Mouse (Mus musculus) forebrain, postnatal 0 days (tissue): ENCODE measurements around the gene Tac4. TPM values are rescaled to one million over a fixed set of nuclear protein-coding genes. Genes with fewer than 3 reads are reported as not detected.

Experiments used
- ATAC-seq: fragments of 200-750 bp; cut with Nextera tagmentation; 2 replicates; pipeline ENCODE4 v1.8.0; 2017; ENCODE audit warnings: mild to moderate bottlenecking, moderate library complexity
- DNase-seq: peaks from one replicate; pipeline ENCODE4 v3.0.0-alpha.2; 2015
- H3K27ac ChIP-seq: fragments of 300-500 bp; sonication (generic); 2 replicates; pipeline ENCODE4 v1.5.1; 2014; ENCODE audit warnings: low read depth, mild to moderate bottlenecking, antibody characterized with exemption, low read length, moderate library complexity, mixed read lengths
- H3K27me3 ChIP-seq: fragments of 300-500 bp; sonication (generic); 2 replicates; pipeline ENCODE4 v1.6.1; 2014; ENCODE audit warnings: mild to moderate bottlenecking, low read length, mixed read lengths; ENCODE audit not compliant: insufficient read depth
- H3K36me3 ChIP-seq: fragments of 300-500 bp; sonication (generic); 2 replicates; pipeline ENCODE4 v1.6.1; 2014; ENCODE audit warnings: mild to moderate bottlenecking, moderate library complexity; ENCODE audit not compliant: insufficient read depth
- H3K4me1 ChIP-seq: fragments of 300-500 bp; sonication (generic); 2 replicates; pipeline ENCODE4 v1.6.1; 2014; ENCODE audit warnings: antibody characterized with exemption; ENCODE audit not compliant: insufficient read depth
- H3K4me2 ChIP-seq: fragments of 300-500 bp; sonication (generic); 2 replicates; pipeline ENCODE4 v1.6.1; 2014; ENCODE audit warnings: low read depth, mild to moderate bottlenecking, moderate library complexity
- H3K4me3 ChIP-seq: fragments of 300-500 bp; sonication (generic); 2 replicates; pipeline ENCODE4 v1.5.1; 2014; ENCODE audit warnings: low read depth, low read length, mixed read lengths
- H3K9ac ChIP-seq: fragments of 300-500 bp; sonication (generic); 2 replicates; pipeline ENCODE4 v1.6.1; 2014; ENCODE audit warnings: mild to moderate bottlenecking
- H3K9me3 ChIP-seq: fragments of 300-500 bp; sonication (generic); 2 replicates; pipeline ENCODE4 v1.6.1; 2016; ENCODE audit warnings: low read length
- CTCF ChIP-seq: sonication (generic); IDR thresholded peaks from 2 replicates; pipeline ENCODE4 v1.5.1; 2016; ENCODE audit warnings: antibody characterized with exemption, control low read depth, low read depth
- WGBS: fragments of 180-500 bp; shearing (Covaris S2); extraction: QIAGEN DNeasy Blood & Tissue Kit; methylation state at CpG from one replicate; pipeline ENCODE4 v1.1.7; 2014; 5-methylcytosine and 5-hydroxymethylcytosine counted together
- polyA plus RNA-seq: library from polyadenylated mRNA; unstranded; fragments of >200 nt; fragmentation: Nextera tagmentation; extraction: Ambion mirVana; gene quantifications from 2 replicates; pipeline ENCODE4 v1.2.1, GENCODE M21; 2015
- total RNA-seq: library from RNA; depleted of rRNA; stranded (reverse); fragments of >200 nt; gene quantifications from 2 replicates; pipeline ENCODE4 v1.2.3, GENCODE M21; 2014; rRNA removed

The Tac4 gene
- total RNA-seq (not detected in 2 replicates), polyA plus RNA-seq (not detected in 2 replicates)

DNA sequence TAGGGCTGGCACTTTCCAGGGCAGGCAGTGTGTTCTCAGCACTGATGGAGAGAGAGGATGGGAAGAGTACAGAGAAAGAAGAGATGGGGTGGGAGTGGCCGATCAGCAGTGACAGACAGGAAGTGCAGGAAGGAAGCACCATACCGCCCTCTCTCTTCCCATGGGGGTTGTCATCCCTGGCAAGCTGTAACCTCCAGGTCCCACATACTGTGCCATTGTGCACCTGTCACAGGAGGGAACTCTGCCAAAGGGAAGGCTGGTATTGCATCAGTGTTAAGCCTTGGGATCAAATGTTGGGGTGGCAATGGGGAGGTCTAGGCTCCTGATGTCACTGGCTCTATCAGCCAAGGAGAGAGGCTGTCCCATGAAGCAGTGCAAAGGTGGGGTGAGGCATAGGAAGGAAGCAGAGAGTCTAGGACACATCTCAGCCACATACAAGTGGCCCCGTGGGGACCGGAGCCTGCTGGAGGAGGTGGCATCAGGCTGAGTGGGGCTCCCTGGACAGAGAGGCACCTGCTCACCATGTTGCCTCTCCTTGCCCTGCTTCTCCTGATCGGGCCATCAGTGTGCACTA lies at the start of gene Tac4:
Gene Tac4 (plus strand): TSS at position 352 of the 574 bp plus-strand sequence.
- no peak for DNase-seq
- 71% methylated on average over 5 of the region's 5 CpGs for WGBS
- TF ChIP-seq CTCF, result 0 out of 2 replicates have a peak, but pooled peaks have one; percentile 2

DNA sequence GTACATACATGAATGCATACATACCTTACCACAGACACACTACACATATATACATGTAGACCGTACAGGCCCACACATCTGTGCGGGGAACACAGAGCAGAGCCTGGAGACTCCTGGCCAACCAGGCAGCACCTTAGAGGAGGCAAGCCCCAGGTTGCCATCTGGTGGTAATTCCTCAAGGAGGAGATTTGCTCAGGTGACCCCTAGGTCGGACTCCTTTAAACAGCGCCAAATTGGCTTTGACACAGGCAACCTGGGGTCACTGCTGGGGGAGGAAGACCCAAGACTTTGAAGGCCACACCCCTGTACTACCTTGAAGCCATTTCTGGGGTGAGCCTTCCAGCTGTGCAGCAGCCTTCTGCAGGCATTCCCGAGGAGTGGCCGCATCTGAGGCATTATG lies 47.7 kb upstream of the Tac4 start:
- no peak overlapping the region for H3K4me2 ChIP-seq
- H3K9me3 ChIP-seq, result no peaks in the 10 kb centered on the region
- no peak for DNase-seq
- no peak overlapping the region for H3K4me3 ChIP-seq
- TF ChIP-seq CTCF, result peak; percentile 15; the same call in 1 of the 2 replicates
- no peaks in the 10 kb centered on the region for H3K4me1 ChIP-seq
- ATAC-seq, result no peak
- WGBS, result 31% methylated on average over 6 of the region's 6 CpGs
- no peaks in the 10 kb centered on the region for H3K27me3 ChIP-seq
- H3K9ac ChIP-seq, result no peak overlapping the region
- H3K27ac ChIP-seq, result no peak overlapping the region
- no peaks in the 10 kb centered on the region for H3K36me3 ChIP-seq

More for the DNA sequence above, at the start of gene Tac4:
- Histone ChIP-seq H3K9ac (no peak within 1 kb of the TSS), H3K4me3 (no peak within 1 kb of the TSS), H3K27me3 (peaks cover 3% of the 10 kb centered on the region; the same call in 1 of the 2 replicates), H3K27ac (no peak within 1 kb of the TSS), H3K4me1 (0 out of 2 replicates have a peak, but pooled peaks cover 3% of the 10 kb centered on the region), H3K36me3 (peaks cover 3% of the 10 kb centered on the region; the same call in 1 of the 2 replicates), H3K4me2 (no peak within 1 kb of the TSS), H3K9me3 (no peaks in the 10 kb centered on the region)
- ATAC-seq, result peak; percentile 23; the same call in 1 of the 2 replicates

DNA sequence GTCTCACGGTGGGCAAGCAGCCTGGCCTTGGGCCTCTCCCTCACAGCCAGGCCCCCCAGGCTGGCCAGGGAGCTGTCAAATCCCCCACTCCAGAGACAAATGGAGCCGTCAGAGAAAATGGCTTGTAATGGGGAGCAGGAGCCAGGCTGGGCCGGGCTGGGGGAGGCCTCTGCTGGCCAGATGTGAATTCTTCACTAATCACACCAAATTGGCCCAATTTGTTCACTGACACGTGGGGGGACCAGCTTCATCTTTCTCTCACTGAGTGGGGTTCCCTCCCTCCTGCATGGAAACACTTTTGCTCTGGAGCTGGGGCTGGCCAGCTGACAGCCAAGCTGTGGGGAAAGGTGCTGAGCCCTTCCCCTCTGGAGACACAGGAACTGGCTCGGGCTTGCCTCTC lies 47.0 kb upstream of the Tac4 start:
- Histone ChIP-seq H3K9ac (no peak overlapping the region), H3K9me3 (no peaks in the 10 kb centered on the region), H3K4me3 (no peak overlapping the region), H3K27ac (no peak overlapping the region), H3K27me3 (no peaks in the 10 kb centered on the region), H3K4me2 (no peak overlapping the region), H3K36me3 (no peaks in the 10 kb centered on the region), H3K4me1 (no peaks in the 10 kb centered on the region)
- ATAC-seq (no peak), DNase-seq (no peak)
- TF ChIP-seq CTCF, result no peak
- WGBS, result 7% methylated on average over 5 of the region's 5 CpGs

DNA sequence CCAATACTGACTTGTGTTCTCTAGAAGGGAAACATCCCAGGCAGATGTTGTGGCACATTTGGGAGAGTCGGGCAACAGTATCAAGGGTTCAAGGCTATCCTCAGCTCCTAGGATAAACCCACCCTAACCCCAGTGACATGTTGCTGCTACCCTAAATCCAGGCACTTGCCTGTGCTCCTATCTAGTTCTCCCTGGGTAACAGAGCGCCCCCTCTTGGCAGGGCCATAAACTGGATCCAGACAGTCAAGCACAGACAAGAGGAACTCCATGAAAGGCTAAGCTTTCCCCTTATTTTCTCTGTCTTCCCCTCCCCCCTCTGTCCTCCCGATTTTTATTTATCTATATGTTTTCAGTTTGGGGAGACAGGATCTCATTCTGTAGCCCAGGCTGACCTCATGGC lies 45.1 kb upstream of the Tac4 start:
- no peaks in the 10 kb centered on the region for H3K4me1 ChIP-seq
- H3K27me3 ChIP-seq, result no peaks in the 10 kb centered on the region
- no peak for DNase-seq
- WGBS, result 67% methylated on average over 3 of the region's 3 CpGs
- no peak overlapping the region for H3K4me2 ChIP-seq
- H3K9me3 ChIP-seq, result no peaks in the 10 kb centered on the region
- H3K27ac ChIP-seq, result no peak overlapping the region
- H3K4me3 ChIP-seq, result no peak overlapping the region
- no peak overlapping the region for H3K9ac ChIP-seq
- ATAC-seq, result no peak
- H3K36me3 ChIP-seq, result no peaks in the 10 kb centered on the region
- 0 out of 2 replicates have a peak, but pooled peaks have one; percentile 8 for TF ChIP-seq CTCF

DNA sequence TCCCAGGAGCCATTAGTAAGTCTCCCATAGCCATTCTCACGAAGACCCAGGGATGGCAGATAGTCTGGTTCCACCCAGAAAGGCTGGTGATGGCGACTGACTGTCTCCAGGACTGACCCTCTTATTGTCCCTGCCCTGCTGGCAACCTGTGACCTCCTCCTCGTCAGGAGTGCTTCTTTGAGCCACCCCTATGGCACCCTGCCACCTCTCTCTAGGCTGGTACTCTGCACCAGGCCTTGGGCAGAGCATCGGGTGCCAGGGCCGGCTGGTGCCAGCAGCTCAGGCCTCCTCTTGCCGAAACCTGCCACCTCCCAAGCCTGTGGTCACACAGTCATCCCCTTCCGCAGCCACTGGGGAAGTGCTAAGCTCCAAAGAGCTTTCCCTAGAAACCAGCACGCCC lies 42.2 kb upstream of the Tac4 start:
- no peak for ATAC-seq
- no peak for TF ChIP-seq CTCF
- WGBS, result 51% methylated on average over 8 of the region's 8 CpGs

DNA sequence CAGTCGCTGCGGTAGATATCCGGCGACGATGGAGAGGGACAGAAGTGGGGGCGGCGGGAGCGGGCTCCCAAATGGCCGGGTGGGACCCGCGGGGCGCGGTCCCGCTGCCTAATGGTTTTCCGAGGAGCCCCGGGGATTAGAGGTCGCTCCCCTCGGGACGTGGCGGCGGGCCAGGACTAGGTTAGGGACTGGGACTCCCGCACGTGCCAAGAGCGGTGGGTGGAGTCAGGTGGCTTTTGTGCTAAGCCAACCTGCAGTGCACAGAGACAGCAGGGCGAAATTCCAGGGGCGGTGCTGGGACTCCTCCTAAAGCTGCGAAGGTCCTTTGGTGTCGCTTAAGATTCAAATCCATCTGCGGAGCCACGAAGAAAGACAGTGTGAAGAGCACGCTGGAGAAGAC lies 37.9 kb upstream of the Tac4 start:
- Histone ChIP-seq H3K4me1 (0 out of 2 replicates have a peak, but pooled peaks cover 6% of the 10 kb centered on the region), H3K4me2 (peak overlapping the region; percentile 74), H3K27me3 (peaks cover 6% of the 10 kb centered on the region; the same call in 1 of the 2 replicates), H3K9me3 (no peaks in the 10 kb centered on the region), H3K27ac (no peak overlapping the region), H3K9ac (peak overlapping the region; percentile 52), H3K36me3 (no peaks in the 10 kb centered on the region), H3K4me3 (peak overlapping the region; percentile 35)
- TF ChIP-seq CTCF, result no peak
- WGBS, result under 1% methylated on average over 31 of the region's 31 CpGs
- ATAC-seq (peak; percentile 34; the same call in 1 of the 2 replicates), DNase-seq (peak; percentile 44)

More for the DNA sequence above, 42.2 kb upstream of the Tac4 start:
- Histone ChIP-seq H3K9me3 (no peaks in the 10 kb centered on the region), H3K4me3 (no peak overlapping the region), H3K4me2 (no peak overlapping the region), H3K36me3 (no peaks in the 10 kb centered on the region), H3K4me1 (0 out of 2 replicates have a peak, but pooled peaks cover 6% of the 10 kb centered on the region), H3K9ac (no peak overlapping the region), H3K27me3 (peaks cover 6% of the 10 kb centered on the region; the same call in 1 of the 2 replicates), H3K27ac (no peak overlapping the region)
- DNase-seq, result no peak
